Mouse (Mus musculus): ENCODE data around the gene Nup88. TPM values are rescaled to one million over a fixed set of nuclear protein-coding genes. Genes with fewer than 3 reads are reported as not detected.

The Nup88 gene
- polyA plus RNA-seq, 1 experiment from 2014 or later, result 140 TPM

- Histone ChIP-seq H3K4me2 (ENCODE audit: low read length) (peak within 1 kb of the TSS; percentile 91), H3K4me1 (ENCODE audit: control insufficient read depth, insufficient read depth, low read length) (peaks cover 15% of the 10 kb centered on the region), H3K9ac (replicated peaks; ENCODE audit: low read length) (peak within 1 kb of the TSS; percentile 70), H3K9me3 (ENCODE audit: control insufficient read depth, low read length) (no peaks in the 10 kb centered on the region), H3K27ac (replicated peaks; ENCODE audit: low read depth, low read length) (peak within 1 kb of the TSS; percentile 75), H3K36me3 (ENCODE audit: control insufficient read depth, insufficient read depth, low read length) (peaks cover 21% of the 10 kb centered on the region), H3K27me3 (ENCODE audit: control insufficient read depth, insufficient read depth, low read length) (no peaks in the 10 kb centered on the region), H3K4me3 (replicated peaks; ENCODE audit: low read depth, low read length) (peak within 1 kb of the TSS; percentile 82)
- peak; percentile 98 for ATAC-seq (ENCODE audit: low FRiP score, low TSS enrichment)
- WGBS, result 0% methylated on average over 35 of the region's 35 CpGs
- peak; percentile 98 for DNase-seq
These were observed 34.6 kb upstream of the Nup88 start, which contains the start of gene Dhx33 for GRCm38 (mm10) chr11:71004316-71004773. TSS of gene Dhx33 (minus strand) at chr11:71004437.

GRCm38 (mm10) chr11:71003611-71004315 lies 34.0 kb upstream of the Nup88 start:
- under 1% methylated on average over 49 of the region's 49 CpGs for WGBS
- peaks cover 15% of the 10 kb centered on the region for H3K4me1 ChIP-seq (ENCODE audit: control insufficient read depth, insufficient read depth, low read length)
- H3K9ac ChIP-seq (replicated peaks; ENCODE audit: low read length), result peak overlapping the region; percentile 70
- H3K9me3 ChIP-seq (ENCODE audit: control insufficient read depth, low read length), result no peaks in the 10 kb centered on the region
- H3K27me3 ChIP-seq (ENCODE audit: control insufficient read depth, insufficient read depth, low read length), result no peaks in the 10 kb centered on the region
- ATAC-seq (ENCODE audit: low FRiP score, low TSS enrichment) (peak; percentile 79; the same call in 1 of the 2 replicates), DNase-seq (peak; percentile 65)
- peak overlapping the region; percentile 82 for H3K4me3 ChIP-seq (replicated peaks; ENCODE audit: low read depth, low read length)
- H3K36me3 ChIP-seq (ENCODE audit: control insufficient read depth, insufficient read depth, low read length), result peaks cover 21% of the 10 kb centered on the region
- H3K27ac ChIP-seq (replicated peaks; ENCODE audit: low read depth, low read length), result peak overlapping the region; percentile 75
- H3K4me2 ChIP-seq (ENCODE audit: low read length), result peak overlapping the region; percentile 91

GRCm38 (mm10) chr11:71001167-71001566 lies 31.4 kb upstream of the Nup88 start:
- H3K27ac ChIP-seq (replicated peaks; ENCODE audit: low read depth, low read length), result no peak overlapping the region
- H3K4me3 ChIP-seq (replicated peaks; ENCODE audit: low read depth, low read length), result no peak overlapping the region
- H3K9me3 ChIP-seq (ENCODE audit: control insufficient read depth, low read length), result no peaks in the 10 kb centered on the region
- H3K36me3 ChIP-seq (ENCODE audit: control insufficient read depth, insufficient read depth, low read length), result peaks cover 40% of the 10 kb centered on the region
- ATAC-seq (ENCODE audit: low FRiP score, low TSS enrichment), result no peak
- 88% methylated on average over 4 of the region's 4 CpGs for WGBS
- H3K9ac ChIP-seq (replicated peaks; ENCODE audit: low read length), result no peak overlapping the region
- no peaks in the 10 kb centered on the region for H3K27me3 ChIP-seq (ENCODE audit: control insufficient read depth, insufficient read depth, low read length)
- H3K4me1 ChIP-seq (ENCODE audit: control insufficient read depth, insufficient read depth, low read length), result peaks cover 15% of the 10 kb centered on the region
- no peak for DNase-seq
- H3K4me2 ChIP-seq (ENCODE audit: low read length), result no peak overlapping the region

GRCm38 (mm10) chr11:70982557-70983228 lies 12.9 kb upstream of the Nup88 start, which contains the start of gene C1qbp:
TSS of gene C1qbp (minus strand) at chr11:70983026.
- ATAC-seq (ENCODE audit: low FRiP score, low TSS enrichment) (peak; percentile 94), DNase-seq (peak; percentile 95)
- Histone ChIP-seq H3K9me3 (ENCODE audit: control insufficient read depth, low read length) (no peaks in the 10 kb centered on the region), H3K4me3 (replicated peaks; ENCODE audit: low read depth, low read length) (peak within 1 kb of the TSS; percentile 96), H3K4me1 (ENCODE audit: control insufficient read depth, insufficient read depth, low read length) (peaks cover 9% of the 10 kb centered on the region), H3K36me3 (ENCODE audit: control insufficient read depth, insufficient read depth, low read length) (peaks cover 68% of the 10 kb centered on the region), H3K27ac (replicated peaks; ENCODE audit: low read depth, low read length) (0 out of 2 replicates have a peak within 1 kb of the TSS, but pooled peaks have one; percentile 10), H3K4me2 (ENCODE audit: low read length) (peak within 1 kb of the TSS; percentile 60), H3K9ac (replicated peaks; ENCODE audit: low read length) (peak within 1 kb of the TSS; percentile 81), H3K27me3 (ENCODE audit: control insufficient read depth, insufficient read depth, low read length) (no peaks in the 10 kb centered on the region)
- WGBS, result under 1% methylated on average over 60 of the region's 64 CpGs

GRCm38 (mm10) chr11:70982030-70982429 lies 12.3 kb upstream of the Nup88 start:
- no peaks in the 10 kb centered on the region for H3K9me3 ChIP-seq (ENCODE audit: control insufficient read depth, low read length)
- DNase-seq, result no peak
- H3K4me3 ChIP-seq (replicated peaks; ENCODE audit: low read depth, low read length), result peak overlapping the region; percentile 96
- ATAC-seq (ENCODE audit: low FRiP score, low TSS enrichment), result no peak
- peaks cover 9% of the 10 kb centered on the region for H3K4me1 ChIP-seq (ENCODE audit: control insufficient read depth, insufficient read depth, low read length)
- WGBS, result 13% methylated on average over 12 of the region's 12 CpGs
- peak overlapping the region; percentile 81 for H3K9ac ChIP-seq (replicated peaks; ENCODE audit: low read length)
- H3K27me3 ChIP-seq (ENCODE audit: control insufficient read depth, insufficient read depth, low read length), result no peaks in the 10 kb centered on the region
- H3K27ac ChIP-seq (replicated peaks; ENCODE audit: low read depth, low read length), result no peak overlapping the region
- H3K36me3 ChIP-seq (ENCODE audit: control insufficient read depth, insufficient read depth, low read length), result peaks cover 68% of the 10 kb centered on the region
- H3K4me2 ChIP-seq (ENCODE audit: low read length), result peak overlapping the region; percentile 60

GRCm38 (mm10) chr11:70980751-70981510 lies 11.2 kb upstream of the Nup88 start:
- H3K9ac ChIP-seq (replicated peaks; ENCODE audit: low read length), result no peak overlapping the region
- no peak overlapping the region for H3K27ac ChIP-seq (replicated peaks; ENCODE audit: low read depth, low read length)
- no peak overlapping the region for H3K4me3 ChIP-seq (replicated peaks; ENCODE audit: low read depth, low read length)
- no peaks in the 10 kb centered on the region for H3K27me3 ChIP-seq (ENCODE audit: control insufficient read depth, insufficient read depth, low read length)
- DNase-seq (no peak), ATAC-seq (ENCODE audit: low FRiP score, low TSS enrichment) (no peak)
- no peaks in the 10 kb centered on the region for H3K9me3 ChIP-seq (ENCODE audit: control insufficient read depth, low read length)
- H3K4me2 ChIP-seq (ENCODE audit: low read length), result no peak overlapping the region
- peaks cover 9% of the 10 kb centered on the region for H3K4me1 ChIP-seq (ENCODE audit: control insufficient read depth, insufficient read depth, low read length)
- H3K36me3 ChIP-seq (ENCODE audit: control insufficient read depth, insufficient read depth, low read length), result peaks cover 68% of the 10 kb centered on the region
- WGBS, result 94% methylated on average over 14 of the region's 14 CpGs

GRCm38 (mm10) chr11:70980232-70980631 lies 10.5 kb upstream of the Nup88 start:
- Histone ChIP-seq H3K9ac (replicated peaks; ENCODE audit: low read length) (no peak overlapping the region), H3K27me3 (ENCODE audit: control insufficient read depth, insufficient read depth, low read length) (no peaks in the 10 kb centered on the region), H3K4me3 (replicated peaks; ENCODE audit: low read depth, low read length) (no peak overlapping the region), H3K36me3 (ENCODE audit: control insufficient read depth, insufficient read depth, low read length) (peaks cover 68% of the 10 kb centered on the region), H3K9me3 (ENCODE audit: control insufficient read depth, low read length) (no peaks in the 10 kb centered on the region), H3K27ac (replicated peaks; ENCODE audit: low read depth, low read length) (no peak overlapping the region), H3K4me1 (ENCODE audit: control insufficient read depth, insufficient read depth, low read length) (peaks cover 9% of the 10 kb centered on the region), H3K4me2 (ENCODE audit: low read length) (no peak overlapping the region)
- ATAC-seq (ENCODE audit: low FRiP score, low TSS enrichment) (no peak), DNase-seq (no peak)
- WGBS, result 88% methylated on average over 6 of the region's 6 CpGs

GRCm38 (mm10) chr11:70977293-70977692 lies 7.5 kb upstream of the Nup88 start:
- Histone ChIP-seq H3K4me3 (replicated peaks; ENCODE audit: low read depth, low read length) (no peak overlapping the region), H3K4me2 (ENCODE audit: low read length) (no peak overlapping the region), H3K36me3 (ENCODE audit: control insufficient read depth, insufficient read depth, low read length) (peaks cover 74% of the 10 kb centered on the region), H3K9ac (replicated peaks; ENCODE audit: low read length) (no peak overlapping the region), H3K4me1 (ENCODE audit: control insufficient read depth, insufficient read depth, low read length) (peaks cover 8% of the 10 kb centered on the region), H3K27ac (replicated peaks; ENCODE audit: low read depth, low read length) (no peak overlapping the region), H3K27me3 (ENCODE audit: control insufficient read depth, insufficient read depth, low read length) (no peaks in the 10 kb centered on the region), H3K9me3 (ENCODE audit: control insufficient read depth, low read length) (no peaks in the 10 kb centered on the region)
- DNase-seq, result no peak
- no peak for ATAC-seq (ENCODE audit: low FRiP score, low TSS enrichment)
- WGBS, result 93% methylated on average over 6 of the region's 6 CpGs

Data from midbrain, embryonic 14.5 days (tissue).